ENCODE assay signal across 18 mouse cellular contexts in genomic region chr14:46902498-46903087, GRCm38 (mm10). TPM values are rescaled to one million over a fixed set of nuclear protein-coding genes. Genes with fewer than 3 reads are reported as not detected.
"Had no signal": no experiment of that assay in that cellular context is flagged by ENCODE, and none has a peak within 500 bp of the region (broad histone marks: within the 10 kb centered on the region; RNA-seq: fewer than 3 reads in every experiment).

No protein-coding gene starts in this region.

- H3K4me1 ChIP-seq: liver, embryonic 13.5 days; lung, embryonic 15.5 days; megakaryocyte, embryonic 14.5 days; midbrain, embryonic 15.5 days; neural tube, embryonic 12.5 days had no signal

- H3K36me3 ChIP-seq: limb, embryonic 12.5 days; liver, embryonic 13.5 days; lung, embryonic 15.5 days; midbrain, embryonic 15.5 days; neural tube, embryonic 12.5 days had no signal

- ATAC-seq: liver, postnatal 0 days; midbrain, embryonic 15.5 days had no signal

- H3K9me3 ChIP-seq: limb, embryonic 12.5 days; liver, embryonic 13.5 days; lung, embryonic 15.5 days; midbrain, embryonic 15.5 days; neural tube, embryonic 12.5 days had no signal

- H3K4me2 ChIP-seq: limb, embryonic 12.5 days; liver, embryonic 13.5 days; lung, embryonic 15.5 days; midbrain, embryonic 11.5 days; midbrain, embryonic 15.5 days; neural tube, embryonic 12.5 days had no signal

- DNase-seq: kidney, postnatal 25 days; liver; liver, embryonic 13.5 days; liver, postnatal 0 days; lung, postnatal 14 days; right cerebral cortex, postnatal 4 days; spleen, adult 18-20 months; thymus, adult 18-20 months; thymus, postnatal 25 days had no signal

- H3K9ac ChIP-seq: limb, embryonic 12.5 days; liver, embryonic 13.5 days; liver, postnatal 0 days; lung, embryonic 15.5 days; midbrain, embryonic 15.5 days; neural tube, embryonic 12.5 days had no signal

- H3K27ac ChIP-seq: limb, embryonic 12.5 days; liver, embryonic 13.5 days; lung, embryonic 15.5 days; macrophage; midbrain, embryonic 15.5 days; neural tube, embryonic 12.5 days had no signal

- H3K4me3 ChIP-seq: limb, embryonic 12.5 days; liver, embryonic 13.5 days; lung, embryonic 15.5 days; megakaryocyte, embryonic 14.5 days; midbrain, embryonic 15.5 days; neural tube, embryonic 12.5 days had no signal

- H3K27me3 ChIP-seq: limb, embryonic 12.5 days; liver, embryonic 13.5 days; lung, embryonic 15.5 days; midbrain, embryonic 15.5 days; neural tube, embryonic 12.5 days had no signal

RNA-seq across cellular contexts. Expression of gene Samd4, which starts 19.9 kb away (rescaled TPM):
- total RNA-seq: monocyte, adult 5-6 weeks; neutrophil, adult 5-6 weeks had no signal
